Mouse (Mus musculus) testis, postnatal 14 days (tissue): Measurements from ENCODE around the gene Slc9a1.

Experiments used
- DNase-seq: peaks from one replicate; pipeline ENCODE4 v3.0.0; 2021; ENCODE audit warnings: low spot score

Slc9a1 gene

GRCm38 (mm10) chr4:133403611-133404228 is 34.2 kb downstream of the Slc9a1 start:
- DNase-seq: no peak

DNA sequence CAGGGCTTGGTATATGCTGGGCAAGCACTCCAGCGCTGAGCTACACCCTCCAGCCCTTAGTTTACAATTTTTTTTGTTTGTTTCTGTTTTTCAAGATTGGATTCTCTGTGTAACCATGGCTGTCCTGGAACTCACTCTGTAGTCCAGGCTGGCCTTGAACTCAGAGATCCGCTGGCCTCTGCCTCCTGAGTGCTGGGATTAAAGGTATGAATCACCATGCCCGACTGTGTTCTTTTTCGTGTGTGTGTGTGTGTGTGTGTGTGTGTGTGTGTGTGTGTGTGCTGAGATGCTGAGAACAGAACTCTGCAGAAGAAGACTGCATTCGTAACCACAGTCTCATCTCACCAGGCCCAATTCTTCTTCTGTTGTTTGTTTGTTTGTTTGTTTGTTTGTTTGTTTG is 34.8 kb downstream of the Slc9a1 start:
- DNase-seq: no peak

DNA sequence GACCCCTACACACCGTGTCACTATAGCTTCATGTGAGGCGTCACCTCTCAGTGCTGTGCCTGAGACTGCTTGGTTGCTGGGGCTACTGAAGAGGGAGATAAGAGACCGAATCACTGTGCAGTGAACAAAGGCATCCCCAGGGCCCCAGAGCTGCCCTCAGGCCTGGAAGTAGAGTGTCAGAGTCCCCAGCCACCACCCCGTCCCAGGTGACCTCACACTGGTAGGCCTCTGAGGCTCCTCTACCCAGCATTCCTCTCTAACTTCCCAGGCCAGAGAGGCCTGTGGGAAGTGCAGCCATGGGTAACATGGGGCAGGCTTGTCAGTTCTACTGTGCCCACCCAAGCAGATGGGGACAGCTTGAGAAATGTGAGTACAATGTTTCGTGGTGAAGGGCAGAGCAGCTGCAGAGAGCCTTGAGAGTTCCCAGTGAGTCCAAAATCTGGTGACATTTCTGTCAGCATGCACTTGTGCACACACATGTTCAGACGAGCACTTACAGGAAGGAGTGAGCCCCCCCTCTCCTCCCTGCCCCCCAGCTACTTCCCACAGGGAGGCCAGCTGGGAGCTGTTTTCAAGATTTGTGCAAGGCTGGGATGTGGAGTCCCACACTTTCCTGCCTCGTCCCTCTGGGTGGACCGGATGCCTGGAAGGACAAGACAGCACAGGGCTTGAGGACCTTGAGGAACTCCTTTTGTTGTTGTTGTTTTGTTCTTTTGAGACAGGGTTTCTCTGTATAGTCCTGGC is 37.0 kb downstream of the Slc9a1 start:
- no peak for DNase-seq

DNA sequence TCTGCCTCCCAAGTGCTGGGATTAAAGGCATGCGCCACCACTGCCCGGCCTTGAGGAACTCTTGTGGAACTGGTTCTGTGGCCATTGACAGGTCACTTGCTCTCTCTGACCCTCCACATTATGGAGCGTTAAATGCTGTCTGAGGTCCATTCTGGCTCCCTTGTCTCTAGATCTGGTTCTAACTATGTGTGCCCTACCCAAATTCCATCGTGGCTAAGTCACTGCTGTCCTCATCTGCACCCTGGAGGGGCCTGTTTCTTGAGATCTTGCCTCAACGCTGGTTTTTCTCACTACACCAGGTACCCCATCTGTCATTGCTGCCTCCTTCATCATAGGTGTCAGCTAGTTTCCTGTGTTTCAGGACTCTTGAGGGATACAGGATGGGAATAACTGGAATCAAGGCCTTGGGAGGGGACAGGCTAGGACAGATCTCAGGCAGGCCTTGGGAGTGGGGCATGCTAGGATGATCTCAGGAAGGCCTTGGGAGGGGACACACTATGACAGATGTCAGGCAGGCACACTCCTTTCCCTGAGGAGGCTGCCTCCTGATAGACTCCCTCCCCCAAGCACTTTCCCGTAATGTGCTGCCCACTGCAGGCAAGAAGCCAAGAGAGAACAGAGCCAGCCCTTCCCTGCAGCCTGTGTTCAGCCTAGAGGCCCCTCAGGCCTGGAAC is 37.7 kb downstream of the Slc9a1 start:
- peak; percentile 54 for DNase-seq

- DNase-seq: no peak
Observed at GRCm38 (mm10) chr4:133408006-133408405, 38.5 kb downstream of the Slc9a1 start.

DNA sequence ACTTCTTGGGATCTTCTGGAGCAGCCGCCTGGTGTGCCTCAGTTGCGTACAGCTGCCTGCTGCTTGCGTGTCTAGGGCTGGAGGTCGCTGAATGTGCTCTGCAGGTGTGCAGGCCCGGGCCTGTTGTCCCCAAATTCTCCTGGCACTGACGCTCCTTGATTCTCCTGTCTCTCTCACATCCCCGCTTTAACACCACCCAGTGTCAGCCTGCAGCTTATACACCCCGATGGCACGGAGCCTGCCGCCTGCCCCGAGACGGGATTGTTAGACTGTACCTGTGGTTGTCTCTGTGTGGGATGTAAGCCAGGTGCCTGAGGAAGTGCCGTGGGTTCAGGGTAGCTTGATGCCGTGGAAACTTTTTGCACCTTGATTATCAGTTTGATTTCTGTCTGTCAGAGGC is 41.5 kb downstream of the Slc9a1 start:
- no peak for DNase-seq

GRCm38 (mm10) chr4:133412096-133412495 is 42.6 kb downstream of the Slc9a1 start:
- no peak for DNase-seq

- no peak for DNase-seq
Observed at GRCm38 (mm10) chr4:133412575-133413540, 43.4 kb downstream of the Slc9a1 start.

DNA sequence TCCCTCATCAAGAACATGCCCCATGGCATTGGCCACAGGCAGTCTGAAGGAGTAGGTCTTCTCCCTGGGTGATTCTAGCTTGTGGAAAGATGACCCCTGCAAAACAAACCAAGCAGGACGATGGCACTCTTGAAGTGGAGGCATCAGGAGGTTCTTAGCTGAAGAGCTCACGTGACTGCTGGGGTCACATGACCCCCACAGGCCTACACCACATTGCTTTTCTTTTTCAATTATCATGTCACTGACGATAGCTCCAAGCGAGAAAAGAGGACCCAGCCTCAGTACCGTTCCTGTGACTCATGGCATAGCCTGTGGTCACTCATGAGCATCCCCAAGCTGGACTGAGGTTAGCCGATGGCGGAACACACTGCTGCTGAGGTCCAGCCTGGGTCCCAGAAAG is 44.1 kb downstream of the Slc9a1 start:
- no peak for DNase-seq

DNA sequence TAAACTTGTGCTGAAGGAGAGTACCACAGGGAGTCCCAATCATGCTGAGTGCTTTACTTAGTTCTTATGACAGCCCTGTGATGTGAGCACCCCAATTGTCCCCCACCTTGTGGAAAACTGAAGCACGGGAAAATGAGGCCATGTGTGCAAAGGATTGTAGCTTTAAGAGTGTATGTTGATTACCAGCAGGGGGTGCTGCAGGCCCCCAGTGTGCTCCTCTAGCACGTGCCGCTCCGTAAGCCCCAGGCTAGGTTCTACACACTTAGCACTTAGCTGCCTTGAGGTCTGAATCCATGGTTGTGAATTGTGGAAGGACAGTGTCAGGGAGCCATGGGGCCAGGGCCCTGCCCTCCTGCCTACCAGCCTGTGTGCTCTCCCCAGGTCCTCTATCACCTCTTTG is 45.4 kb downstream of the Slc9a1 start:
- DNase-seq: no peak

- DNase-seq: no peak
Observed at GRCm38 (mm10) chr4:133419312-133420004, 50.0 kb downstream of the Slc9a1 start.

- DNase-seq: no peak
Observed at GRCm38 (mm10) chr4:133421989-133422388, 52.5 kb downstream of the Slc9a1 start.

- DNase-seq: no peak
Observed at GRCm38 (mm10) chr4:133422601-133423000, 53.1 kb downstream of the Slc9a1 start.

DNA sequence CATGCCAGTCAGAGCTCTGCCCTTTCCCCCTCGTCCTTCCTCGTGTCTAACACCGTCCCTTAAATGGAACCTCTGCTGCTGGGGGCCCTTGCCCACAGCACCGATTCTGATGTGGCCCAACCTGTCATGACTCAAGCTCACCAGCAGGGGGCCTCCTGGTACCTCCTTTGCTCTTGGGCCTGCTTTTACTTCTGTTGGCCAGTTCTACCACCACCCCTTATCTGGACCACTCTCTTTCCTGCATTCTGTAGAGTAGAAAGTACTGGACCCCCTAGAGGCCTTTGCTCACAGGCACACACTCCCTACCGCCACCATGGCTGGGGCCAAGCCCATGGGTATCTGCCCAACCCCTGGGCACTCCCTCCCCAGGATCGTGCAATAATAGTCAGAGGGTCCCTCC is 53.6 kb downstream of the Slc9a1 start:
- no peak for DNase-seq

- peak; percentile 72 for DNase-seq
Observed at GRCm38 (mm10) chr4:133423691-133424090, 54.2 kb downstream of the Slc9a1 start.

- DNase-seq: peak; percentile 66
Observed at GRCm38 (mm10) chr4:133424100-133424499, 54.6 kb downstream of the Slc9a1 start.

DNA sequence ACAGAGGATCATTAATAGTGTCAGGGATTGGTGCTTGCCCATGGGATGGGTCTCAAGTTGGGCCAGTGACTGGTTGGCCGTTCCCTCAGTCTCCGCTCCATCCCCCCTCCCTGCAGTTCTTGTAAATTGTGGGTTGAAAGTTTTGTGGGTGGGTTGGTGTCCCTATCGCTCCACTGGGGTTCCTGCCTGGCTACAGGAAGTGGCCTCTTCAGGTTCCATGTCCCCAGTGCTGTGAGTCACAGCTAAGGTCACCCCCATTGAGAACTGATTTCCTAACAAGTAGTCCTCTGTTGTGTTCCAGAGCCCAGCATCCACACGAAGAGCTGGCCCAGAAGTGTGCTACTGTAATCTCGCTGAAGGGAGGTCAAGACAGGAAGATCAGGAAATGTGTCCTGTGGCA is 56.6 kb downstream of the Slc9a1 start:
- no peak for DNase-seq

GRCm38 (mm10) chr4:133431508-133431907 is 62.0 kb downstream of the Slc9a1 start:
- DNase-seq: no peak

- DNase-seq: no peak
Observed at GRCm38 (mm10) chr4:133432560-133433171, 63.2 kb downstream of the Slc9a1 start.

DNA sequence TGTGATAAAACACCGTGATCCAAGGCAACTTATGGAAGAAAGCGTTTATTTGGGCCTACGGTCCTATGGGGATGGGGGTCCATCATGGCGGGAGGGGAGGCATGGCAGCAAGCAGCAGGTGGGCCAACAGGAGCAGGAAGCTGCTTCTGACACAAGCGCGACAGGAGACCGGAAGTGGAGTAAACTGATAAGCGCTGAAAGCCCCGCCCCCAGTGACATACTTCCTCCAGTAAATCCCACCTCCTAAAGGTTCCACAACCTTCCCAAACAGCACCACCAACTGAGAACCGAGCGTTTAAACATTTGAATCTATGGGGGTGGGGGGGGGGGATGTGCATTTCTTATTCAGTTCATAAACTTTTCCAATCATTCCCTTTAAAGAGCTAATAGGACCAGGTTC is 66.4 kb downstream of the Slc9a1 start:
- DNase-seq: no peak
